Mouse (Mus musculus): ENCODE measurements around the gene Lmcd1. TPM values are rescaled to one million over a fixed set of nuclear protein-coding genes. Genes with fewer than 3 reads are reported as not detected.

Lmcd1 gene
- polyA plus RNA-seq, 1 experiment from 2014 or later: 0.65 TPM

DNA sequence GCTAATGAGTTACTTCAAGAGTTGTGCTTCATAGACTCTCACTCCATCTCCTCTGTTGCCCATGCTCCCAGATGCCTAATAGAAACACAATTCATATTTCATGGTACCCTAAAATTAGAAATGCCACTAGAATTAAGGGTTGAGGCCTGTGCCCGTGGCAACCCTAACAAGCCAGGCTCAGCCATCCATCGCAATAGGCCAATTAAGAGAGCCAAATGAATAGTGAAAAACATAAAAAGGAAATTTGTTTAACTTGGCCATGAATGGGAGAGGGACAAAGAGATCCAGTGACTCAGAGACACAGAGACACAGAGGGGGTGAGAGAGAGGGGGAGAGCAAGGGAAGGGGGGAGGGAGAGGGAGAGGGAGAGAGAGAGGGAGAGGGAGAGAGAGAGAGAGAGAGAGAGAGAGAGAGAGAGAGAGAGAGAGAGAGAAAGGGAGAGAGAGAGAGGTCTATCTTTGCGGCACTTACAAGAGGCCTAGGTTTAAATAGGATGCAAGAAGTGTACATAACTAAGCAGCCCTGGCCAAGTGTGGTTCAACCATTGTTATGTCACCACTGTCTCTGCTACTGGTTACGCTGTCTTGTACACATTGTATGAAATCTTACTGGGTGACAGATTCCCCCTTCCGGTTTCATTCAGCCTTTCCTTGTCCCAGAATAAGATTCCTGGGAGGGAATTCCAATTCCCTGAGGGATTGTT is 57.1 kb downstream of the Lmcd1 start:
- DNase-seq: no peak
- Histone ChIP-seq H3K27ac (ENCODE audit: low read depth) (no peak overlapping the region), H3K27me3 (ENCODE audit: insufficient read depth, low read length) (no peaks in the 10 kb centered on the region), H3K4me2 (ENCODE audit: low read depth, low read length) (no peak overlapping the region), H3K9ac (replicated peaks) (no peak overlapping the region), H3K9me3 (ENCODE audit: low read length) (no peaks in the 10 kb centered on the region), H3K4me3 (ENCODE audit: low read depth, low read length) (no peak overlapping the region), H3K36me3 (replicated peaks; ENCODE audit: insufficient read depth, low read length) (no peaks in the 10 kb centered on the region), H3K4me1 (ENCODE audit: insufficient read depth) (no peaks in the 10 kb centered on the region)
- WGBS (ENCODE audit: insufficient replicate concordance): 76% methylated on average over 5 of the region's 5 CpGs
- no peak for ATAC-seq
- no peak for TF ChIP-seq EP300 (IDR thresholded peaks at IDR 0.05; ENCODE audit: low read depth)
- no peak for TF ChIP-seq CTCF (IDR thresholded peaks at IDR 0.05; ENCODE audit: low read depth)

DNA sequence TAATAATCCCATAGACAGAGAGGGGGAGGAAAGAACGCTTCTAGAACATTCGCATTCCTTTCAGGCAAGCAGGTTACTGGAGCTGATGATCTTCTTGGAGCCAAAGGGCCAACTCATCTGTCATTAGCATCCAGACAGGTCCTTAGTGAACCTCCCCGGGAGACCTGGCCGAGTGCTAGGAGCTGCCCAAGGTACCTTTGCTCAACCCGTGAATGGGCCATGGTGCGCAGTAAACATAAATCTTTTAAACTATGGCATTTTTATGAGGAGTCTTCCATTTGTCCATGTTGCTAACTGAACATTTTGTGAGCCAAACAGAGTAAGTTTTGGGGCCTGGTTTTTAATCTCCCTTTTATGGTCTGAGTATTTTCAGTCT is 57.7 kb downstream of the Lmcd1 start:
- DNase-seq (no peak), ATAC-seq (no peak)
- Histone ChIP-seq H3K4me3 (ENCODE audit: low read depth, low read length) (no peak overlapping the region), H3K9me3 (ENCODE audit: low read length) (no peaks in the 10 kb centered on the region), H3K27ac (ENCODE audit: low read depth) (no peak overlapping the region), H3K36me3 (replicated peaks; ENCODE audit: insufficient read depth, low read length) (no peaks in the 10 kb centered on the region), H3K4me1 (ENCODE audit: insufficient read depth) (no peaks in the 10 kb centered on the region), H3K27me3 (ENCODE audit: insufficient read depth, low read length) (no peaks in the 10 kb centered on the region), H3K4me2 (ENCODE audit: low read depth, low read length) (no peak overlapping the region), H3K9ac (replicated peaks) (no peak overlapping the region)
- no peak for TF ChIP-seq EP300 (IDR thresholded peaks at IDR 0.05; ENCODE audit: low read depth)
- TF ChIP-seq CTCF (IDR thresholded peaks at IDR 0.05; ENCODE audit: low read depth): no peak
- 83% methylated on average over 6 of the region's 6 CpGs for WGBS (ENCODE audit: insufficient replicate concordance)

DNA sequence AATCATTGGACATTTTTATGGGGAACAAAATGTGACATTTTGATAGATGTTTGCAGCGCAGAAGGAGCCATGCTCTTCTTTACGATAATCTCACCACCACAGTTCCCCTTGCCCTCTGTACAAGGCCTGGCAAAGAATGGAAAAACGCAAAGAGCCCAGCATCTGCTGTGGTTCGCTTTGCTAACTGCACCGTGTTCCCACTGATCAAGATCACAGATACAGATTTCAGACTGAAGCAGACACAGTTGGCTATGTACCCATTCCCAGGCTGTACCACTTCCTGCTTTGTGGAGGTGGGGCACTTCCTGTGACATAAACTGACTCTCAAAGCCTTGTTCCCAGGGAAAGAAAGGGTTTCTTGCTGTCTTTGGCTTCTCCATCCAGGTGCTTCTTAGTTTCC is 60.4 kb downstream of the Lmcd1 start:
- Histone ChIP-seq H3K27ac (ENCODE audit: low read depth) (no peak overlapping the region), H3K4me3 (ENCODE audit: low read depth, low read length) (no peak overlapping the region), H3K9me3 (ENCODE audit: low read length) (no peaks in the 10 kb centered on the region), H3K36me3 (replicated peaks; ENCODE audit: insufficient read depth, low read length) (no peaks in the 10 kb centered on the region), H3K4me1 (ENCODE audit: insufficient read depth) (no peaks in the 10 kb centered on the region), H3K9ac (replicated peaks) (no peak overlapping the region), H3K4me2 (ENCODE audit: low read depth, low read length) (no peak overlapping the region), H3K27me3 (ENCODE audit: insufficient read depth, low read length) (no peaks in the 10 kb centered on the region)
- no peak for TF ChIP-seq CTCF (IDR thresholded peaks at IDR 0.05; ENCODE audit: low read depth)
- TF ChIP-seq EP300 (IDR thresholded peaks at IDR 0.05; ENCODE audit: low read depth): no peak
- DNase-seq: no peak
- 41% methylated on average over 5 of the region's 5 CpGs for WGBS (ENCODE audit: insufficient replicate concordance)
- ATAC-seq: no peak

DNA sequence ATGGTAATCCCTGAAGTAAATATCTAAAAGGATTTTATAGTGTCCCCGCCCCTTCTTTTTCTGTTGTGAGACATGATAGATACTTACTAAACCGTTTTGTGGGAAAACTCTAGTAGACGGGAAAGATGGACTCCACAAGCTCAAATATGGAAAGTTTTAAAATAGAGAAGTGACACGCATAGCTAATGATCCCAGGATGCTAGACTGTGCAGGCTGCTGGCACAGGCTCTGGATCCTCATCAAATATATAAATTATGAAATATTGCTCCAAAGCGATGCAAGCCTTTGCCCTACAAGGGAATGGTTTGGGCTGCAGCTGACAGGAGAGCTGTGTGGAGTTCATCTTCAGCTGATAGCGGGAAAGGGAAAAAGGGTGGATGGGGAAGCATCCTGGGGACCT is 64.1 kb downstream of the Lmcd1 start:
- Histone ChIP-seq H3K36me3 (replicated peaks; ENCODE audit: insufficient read depth, low read length) (no peaks in the 10 kb centered on the region), H3K9ac (replicated peaks) (no peak overlapping the region), H3K9me3 (ENCODE audit: low read length) (no peaks in the 10 kb centered on the region), H3K27ac (ENCODE audit: low read depth) (no peak overlapping the region), H3K4me1 (ENCODE audit: insufficient read depth) (no peaks in the 10 kb centered on the region), H3K27me3 (ENCODE audit: insufficient read depth, low read length) (no peaks in the 10 kb centered on the region), H3K4me3 (ENCODE audit: low read depth, low read length) (no peak overlapping the region), H3K4me2 (ENCODE audit: low read depth, low read length) (no peak overlapping the region)
- 76% methylated on average over 6 of the region's 6 CpGs for WGBS (ENCODE audit: insufficient replicate concordance)
- no peak for ATAC-seq
- TF ChIP-seq EP300 (IDR thresholded peaks at IDR 0.05; ENCODE audit: low read depth): no peak
- TF ChIP-seq CTCF (IDR thresholded peaks at IDR 0.05; ENCODE audit: low read depth): no peak
- DNase-seq: no peak

DNA sequence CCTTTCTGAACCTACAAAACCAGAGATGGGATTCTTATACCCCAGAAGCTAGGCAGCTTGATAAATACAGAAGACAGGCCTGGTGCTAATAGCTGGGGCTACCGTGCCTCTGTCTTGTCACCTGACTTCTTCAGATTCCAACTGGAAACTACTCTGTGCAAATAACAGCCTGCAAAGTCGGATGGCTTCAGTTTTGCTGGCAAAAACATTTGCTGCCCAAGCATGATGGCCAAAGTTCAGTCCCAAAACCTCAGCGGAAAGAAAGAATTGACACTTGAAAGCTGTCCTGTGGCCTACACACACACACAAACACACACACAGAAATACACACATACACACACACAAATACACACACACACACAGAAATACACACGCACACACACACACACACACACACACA is 65.5 kb downstream of the Lmcd1 start:
- H3K9me3 ChIP-seq (ENCODE audit: low read length): no peaks in the 10 kb centered on the region
- ATAC-seq (no peak), DNase-seq (no peak)
- H3K4me2 ChIP-seq (ENCODE audit: low read depth, low read length): no peak overlapping the region
- H3K27ac ChIP-seq (ENCODE audit: low read depth): no peak overlapping the region
- TF ChIP-seq EP300 (IDR thresholded peaks at IDR 0.05; ENCODE audit: low read depth) (no peak), CTCF (IDR thresholded peaks at IDR 0.05; ENCODE audit: low read depth) (no peak)
- H3K4me3 ChIP-seq (ENCODE audit: low read depth, low read length): no peak overlapping the region
- H3K36me3 ChIP-seq (replicated peaks; ENCODE audit: insufficient read depth, low read length): no peaks in the 10 kb centered on the region
- H3K9ac ChIP-seq (replicated peaks): no peak overlapping the region
- no peaks in the 10 kb centered on the region for H3K27me3 ChIP-seq (ENCODE audit: insufficient read depth, low read length)
- H3K4me1 ChIP-seq (ENCODE audit: insufficient read depth): no peaks in the 10 kb centered on the region
- WGBS (ENCODE audit: insufficient replicate concordance): 66% methylated on average over 4 of the region's 4 CpGs

DNA sequence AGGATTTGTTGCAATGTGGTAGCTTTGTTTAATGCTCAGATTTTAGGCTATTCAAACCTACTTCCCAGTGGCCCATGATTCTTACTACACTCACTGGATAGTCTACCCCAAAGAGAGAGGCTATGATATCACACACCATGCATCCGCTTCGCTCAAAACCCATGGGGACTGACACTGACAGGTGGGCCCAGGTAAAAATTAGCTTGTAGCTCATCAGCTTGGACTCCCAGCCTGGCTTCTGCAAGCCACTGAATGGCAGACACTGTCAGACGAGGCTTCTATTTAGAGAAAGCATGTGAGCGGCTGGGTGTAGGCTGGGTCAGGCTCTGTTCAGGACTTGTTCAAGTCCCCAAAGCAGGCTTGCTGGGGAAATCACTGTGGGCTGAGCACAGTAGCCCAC is 76.9 kb downstream of the Lmcd1 start:
- WGBS (ENCODE audit: insufficient replicate concordance): 88% methylated on average over 4 of the region's 4 CpGs
- Histone ChIP-seq H3K9me3 (ENCODE audit: low read length) (no peaks in the 10 kb centered on the region), H3K27me3 (ENCODE audit: insufficient read depth, low read length) (no peaks in the 10 kb centered on the region), H3K27ac (ENCODE audit: low read depth) (no peak overlapping the region), H3K4me1 (ENCODE audit: insufficient read depth) (no peaks in the 10 kb centered on the region), H3K4me3 (ENCODE audit: low read depth, low read length) (no peak overlapping the region), H3K4me2 (ENCODE audit: low read depth, low read length) (no peak overlapping the region), H3K9ac (replicated peaks) (no peak overlapping the region), H3K36me3 (replicated peaks; ENCODE audit: insufficient read depth, low read length) (no peaks in the 10 kb centered on the region)
- no peak for DNase-seq
- ATAC-seq: no peak
- TF ChIP-seq CTCF (IDR thresholded peaks at IDR 0.05; ENCODE audit: low read depth) (no peak), EP300 (IDR thresholded peaks at IDR 0.05; ENCODE audit: low read depth) (no peak)

DNA sequence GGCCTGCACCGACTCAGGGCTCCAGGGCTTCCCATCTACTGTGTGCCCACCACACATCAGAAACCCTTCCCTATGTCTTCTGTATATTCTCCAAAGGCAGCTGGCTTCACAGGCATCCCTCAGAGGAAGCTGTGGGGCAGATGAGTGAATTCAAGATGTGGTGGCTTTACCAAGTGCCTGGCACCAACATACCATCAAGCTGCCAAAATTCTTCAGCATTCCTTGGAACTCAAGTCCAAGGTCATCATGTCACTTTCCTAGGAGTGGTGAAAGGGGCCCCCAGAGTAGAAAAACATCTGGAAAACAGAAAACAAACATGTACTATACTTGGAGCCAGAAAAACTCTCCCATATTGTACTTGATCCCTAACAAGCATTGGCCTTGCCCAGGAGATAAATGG is 85.8 kb downstream of the Lmcd1 start:
- H3K4me1 ChIP-seq (ENCODE audit: insufficient read depth): no peaks in the 10 kb centered on the region
- ATAC-seq: no peak
- WGBS (ENCODE audit: insufficient replicate concordance): 80% methylated on average over 1 of the region's 1 CpGs

More for the DNA sequence above, 85.8 kb downstream of the Lmcd1 start:
- Histone ChIP-seq H3K36me3 (replicated peaks; ENCODE audit: insufficient read depth, low read length) (no peaks in the 10 kb centered on the region), H3K9me3 (ENCODE audit: low read length) (no peaks in the 10 kb centered on the region), H3K9ac (replicated peaks) (no peak overlapping the region), H3K4me3 (ENCODE audit: low read depth, low read length) (no peak overlapping the region), H3K4me2 (ENCODE audit: low read depth, low read length) (no peak overlapping the region), H3K27ac (ENCODE audit: low read depth) (no peak overlapping the region), H3K27me3 (ENCODE audit: insufficient read depth, low read length) (no peaks in the 10 kb centered on the region)
- no peak for TF ChIP-seq EP300 (IDR thresholded peaks at IDR 0.05; ENCODE audit: low read depth)
- TF ChIP-seq CTCF (IDR thresholded peaks at IDR 0.05; ENCODE audit: low read depth): no peak
- no peak for DNase-seq
